8 mouse cellular contexts compared by ENCODE assay signal in the genomic region with DNA sequence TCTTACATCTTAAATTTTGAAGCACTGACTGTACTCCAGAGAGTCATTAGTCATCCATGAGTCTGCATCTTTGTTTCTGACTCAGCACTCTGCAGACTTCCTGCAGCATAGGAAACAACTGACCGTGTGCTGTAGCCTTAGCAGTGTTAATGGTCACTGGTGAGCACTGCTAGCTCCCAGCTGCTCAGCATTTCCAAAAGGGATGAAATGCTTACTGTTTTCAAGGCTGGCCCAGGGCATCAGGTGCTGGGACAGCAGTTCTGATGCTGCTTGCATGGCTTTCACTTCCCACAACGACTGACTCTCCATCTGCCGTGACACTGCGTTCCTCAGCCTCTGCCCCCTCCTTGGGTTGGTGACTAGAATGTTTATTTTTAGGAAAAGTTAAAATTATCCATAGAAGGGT. TPM values are rescaled to one million over a fixed set of nuclear protein-coding genes. Genes with fewer than 3 reads are reported as not detected.
DNase-seq lines count a peak whose midpoint lies in the region; ATAC-seq lines count a peak whose summit lies in the region.

No protein-coding gene starts in this region.

- peak; percentile 96 for ATAC-seq in common myeloid progenitor, adult 5-6 weeks (replicated peaks; ENCODE audit: low read depth, poor library complexity, severe bottlenecking)

- peak; percentile 32 for DNase-seq in embryo, embryonic 11 days
- DNase-seq in embryo, embryonic 9.5 days (ENCODE audit: extremely low spot score) = no peak
- DNase-seq in lung, postnatal 10 days = peak; percentile 8
- DNase-seq in lung, postnatal 25 days (ENCODE audit: low spot score) = no peak
- peak; percentile 51 for DNase-seq in layer of hippocampus, adult 9-11 months
- peak; percentile 12 for DNase-seq in right cerebral cortex, postnatal 14 days
- no peak for DNase-seq in cerebellum, adult 8-10 months

RNA-seq across cellular contexts. Expression of a gene that starts 29.8 kb away (rescaled TPM):
- total RNA-seq in common myeloid progenitor, adult 5-6 weeks (2017) = 11.4 and 17.4 TPM in 2 replicates

RNA-seq across cellular contexts. Expression of a gene that starts 29.8 kb away (rescaled TPM):
- total RNA-seq in common myeloid progenitor, adult 5-6 weeks (2017) = 4.1 and 11.1 TPM in 2 replicates

RNA-seq across cellular contexts. Expression of a gene that starts 30.0 kb away (rescaled TPM):
- 6.5 and 8.2 TPM in 2 replicates for total RNA-seq in common myeloid progenitor, adult 5-6 weeks (2017)

RNA-seq across cellular contexts. Expression of a gene that starts 35.5 kb away (rescaled TPM):
- not detected in 2 replicates for total RNA-seq in common myeloid progenitor, adult 5-6 weeks (2017)

Comparison
In these comparisons a context has a peak if more than half of its experiments do, and no peak if none do; other contexts are left out.
1. DNase-seq: peak in embryo, embryonic 11 days (single experiment), lung, postnatal 10 days (single experiment), layer of hippocampus, adult 9-11 months (single experiment) and right cerebral cortex, postnatal 14 days (single experiment); none in embryo, embryonic 9.5 days (single experiment), lung, postnatal 25 days (single experiment) and cerebellum, adult 8-10 months (single experiment).